Mouse (Mus musculus) spleen, adult 2 months (tissue): ENCODE measurements around the gene Gabrg3.

Experiments
- CTCF ChIP-seq: fragments of 200-500 bp; IDR thresholded peaks from 2 replicates; pipeline ENCODE4 v1.5.1; 2011; ENCODE audit warnings: mild to moderate bottlenecking, inconsistent platforms; ENCODE audit not compliant: insufficient read depth, insufficient read length, insufficient replicate concordance; ENCODE audit errors: extremely low read depth
- POLR2A ChIP-seq: fragments of 200-500 bp; IDR thresholded peaks from 2 replicates; pipeline ENCODE4 v1.6.1; 2011; ENCODE audit warnings: low read depth, low read length, inconsistent platforms

DNA sequence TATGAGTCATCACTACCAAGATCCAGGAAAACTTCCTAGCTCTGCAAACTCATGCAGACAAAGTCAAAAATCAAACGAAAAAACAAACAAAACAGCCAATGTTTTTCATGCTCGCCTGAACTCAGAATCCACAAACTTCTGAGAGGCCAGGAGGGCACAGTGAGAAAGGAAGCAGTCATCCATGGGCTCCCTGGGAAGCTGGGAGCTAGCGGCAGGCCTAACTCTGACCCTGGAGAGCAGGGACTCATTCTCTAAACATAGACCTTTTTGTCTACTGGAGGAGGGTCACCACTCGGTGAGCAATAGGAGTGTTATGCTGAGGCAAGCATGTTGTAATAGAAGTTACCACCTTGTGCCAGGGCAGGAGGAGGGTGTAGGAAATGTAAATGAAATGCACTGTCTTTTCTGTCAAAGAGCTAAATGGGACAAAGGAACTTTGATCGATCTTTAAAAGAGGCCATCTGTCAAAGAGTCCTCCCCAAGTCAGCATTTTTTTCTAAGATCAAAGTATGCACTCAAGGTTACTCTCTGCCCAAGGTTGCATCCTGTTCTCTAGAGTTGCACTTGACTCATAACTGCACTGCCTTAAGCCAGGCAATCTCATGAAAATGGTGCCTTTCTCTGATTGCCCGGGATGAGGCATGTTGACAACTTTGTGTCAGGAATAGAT lies 29.0 kb downstream of the Gabrg3 start:
- TF ChIP-seq CTCF: no peak
- TF ChIP-seq POLR2A: no peak
